Mouse (Mus musculus): ENCODE results near the gene 4921536K21Rik.

GRCm38 (mm10) chr11:3843943-3844734 lies 50.8 kb downstream of the 4921536K21Rik start:
- no peak for TF ChIP-seq POLR2A (IDR thresholded peaks at IDR 0.05; ENCODE audit: low read depth, low read length)
- TF ChIP-seq CTCF (conservative IDR thresholded peaks at IDR 0.05; ENCODE audit: insufficient read depth, insufficient read length, low read depth, low read length): no peak
